Mouse (Mus musculus) forebrain, embryonic 12.5 days (tissue): ENCODE measurements around the gene Acad8. TPM values are rescaled to one million over a fixed set of nuclear protein-coding genes. Genes with fewer than 3 reads are reported as not detected.

Source experiments
- ATAC-seq: fragments of 200-750 bp; cut with Nextera tagmentation; 2 replicates; pipeline ENCODE4 v1.8.0; 2017; ENCODE audit warnings: moderate TSS enrichment; ENCODE audit not compliant: low FRiP score
- H3K27ac ChIP-seq: fragments of 300-500 bp; sonication (generic); 2 replicates; pipeline ENCODE4 v1.5.1; 2016; ENCODE audit warnings: mild to moderate bottlenecking
- H3K27me3 ChIP-seq: fragments of 300-500 bp; sonication (generic); 2 replicates; pipeline ENCODE4 v1.6.1; 2016; ENCODE audit warnings: mild to moderate bottlenecking
- H3K36me3 ChIP-seq: fragments of 300-500 bp; sonication (generic); replicated peaks from 2 replicates; pipeline ENCODE4 v1.6.1; 2016; ENCODE audit warnings: mild to moderate bottlenecking
- H3K4me1 ChIP-seq: fragments of 300-500 bp; sonication (generic); 2 replicates; pipeline ENCODE4 v1.6.1; 2016
- H3K4me2 ChIP-seq: fragments of 300-500 bp; sonication (generic); 2 replicates; pipeline ENCODE4 v1.6.1; 2016; ENCODE audit warnings: mild to moderate bottlenecking, moderate library complexity
- H3K4me3 ChIP-seq: fragments of 300-500 bp; sonication (generic); replicated peaks from 2 replicates; pipeline ENCODE4 v1.5.1; 2016; ENCODE audit warnings: mild to moderate bottlenecking
- H3K9ac ChIP-seq: fragments of 300-500 bp; sonication (generic); 2 replicates; pipeline ENCODE4 v1.6.1; 2016; ENCODE audit warnings: mild to moderate bottlenecking
- H3K9me3 ChIP-seq: fragments of 300-500 bp; sonication (generic); 2 replicates; pipeline ENCODE4 v1.6.1; 2016
- WGBS: fragments of 180-500 bp; shearing (Covaris S2); methylation state at CpG from one replicate; pipeline ENCODE4 v1.1.7; 2016; 5-methylcytosine and 5-hydroxymethylcytosine counted together
- polyA plus RNA-seq: library from polyadenylated mRNA; unstranded; fragments of >200 nt; fragmentation: Nextera tagmentation; extraction: Ambion mirVana; gene quantifications from 2 replicates; pipeline ENCODE4 v1.2.1, GENCODE M21; 2016

Acad8 gene
- polyA plus RNA-seq, 1 experiment from 2014 or later, result 43.5 TPM

DNA sequence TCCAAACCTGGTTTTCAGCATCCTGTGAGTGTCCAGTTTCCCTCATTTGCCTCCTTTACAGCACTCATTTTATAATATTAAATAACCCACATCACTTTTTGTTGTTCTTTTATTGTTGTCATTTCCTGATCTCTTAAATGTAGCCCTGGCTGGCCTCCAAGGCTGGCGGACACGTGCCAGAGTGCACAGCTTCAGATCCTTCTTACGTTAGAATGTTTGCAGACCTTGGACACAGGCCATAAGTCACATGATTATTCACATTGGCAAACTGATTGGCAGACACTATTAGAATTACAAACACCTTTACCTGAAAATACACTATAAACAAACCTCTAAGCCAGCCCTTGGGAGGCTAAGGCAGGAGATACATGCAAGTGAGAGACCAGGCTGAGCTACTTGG is 75.2 kb downstream of the Acad8 start:
- ATAC-seq, result no peak
- 80% methylated on average over 3 of the region's 3 CpGs for WGBS

More for the DNA sequence above, 75.2 kb downstream of the Acad8 start:
- H3K9ac ChIP-seq, result no peak overlapping the region
- no peaks in the 10 kb centered on the region for H3K9me3 ChIP-seq
- H3K4me3 ChIP-seq, result no peak overlapping the region
- no peaks in the 10 kb centered on the region for H3K36me3 ChIP-seq
- H3K27ac ChIP-seq, result no peak overlapping the region
- no peak overlapping the region for H3K4me2 ChIP-seq
- no peaks in the 10 kb centered on the region for H3K4me1 ChIP-seq
- H3K27me3 ChIP-seq, result no peaks in the 10 kb centered on the region

Other genes starting within 250 kb of the Acad8 start
- 3.3 and 4.2 TPM in 2 replicates for gene Glb1l2, start 193.1 kb downstream of the Acad8 start, polyA plus RNA-seq
- gene Glb1l3, start 138.7 kb downstream of the Acad8 start, polyA plus RNA-seq, result not detected in 2 replicates
- gene Gm1110, start 76.5 kb downstream of the Acad8 start, polyA plus RNA-seq, result 0.19 TPM in 1 of 2 replicates, not detected in the other
- 147 and 148 TPM in 2 replicates for gene Thyn1, start 144 bp upstream of the Acad8 start, polyA plus RNA-seq
- 60.6 and 61.2 TPM in 2 replicates for gene Vps26b, start 30.5 kb upstream of the Acad8 start, polyA plus RNA-seq
- gene Ncapd3, start 30.6 kb upstream of the Acad8 start, polyA plus RNA-seq, result 41.1 and 46.5 TPM in 2 replicates
- 146 and 155 TPM in 2 replicates for gene Jam3, start 155.9 kb upstream of the Acad8 start, polyA plus RNA-seq